Mouse (Mus musculus) limb, embryonic 13.5 days (tissue): Measurements from ENCODE around the gene Ccdc88b. TPM values are rescaled to one million over a fixed set of nuclear protein-coding genes. Genes with fewer than 3 reads are reported as not detected.
A peak's percentile ranks its signal among the peaks of the same experiment; 100 is the strongest.

Source experiments
- ATAC-seq: fragments of 200-750 bp; cut with Nextera tagmentation; 2 replicates; pipeline ENCODE4 v1.8.0; 2017; ENCODE audit warnings: low read depth, moderate number of reproducible peaks, moderate TSS enrichment; ENCODE audit not compliant: low FRiP score
- H3K27ac ChIP-seq: fragments of 300-500 bp; sonication (generic); 2 replicates; pipeline ENCODE4 v1.5.1; 2015; ENCODE audit warnings: inconsistent platforms, mild to moderate bottlenecking, moderate library complexity
- H3K27me3 ChIP-seq: fragments of 300-500 bp; sonication (generic); 2 replicates; pipeline ENCODE4 v1.6.1; 2015; ENCODE audit warnings: mild to moderate bottlenecking, inconsistent platforms
- H3K36me3 ChIP-seq: fragments of 300-500 bp; sonication (generic); 2 replicates; pipeline ENCODE4 v1.6.1; 2015; ENCODE audit warnings: inconsistent platforms, mild to moderate bottlenecking, moderate library complexity
- H3K4me1 ChIP-seq: fragments of 300-500 bp; sonication (generic); 2 replicates; pipeline ENCODE4 v1.6.1; 2015; ENCODE audit warnings: inconsistent platforms
- H3K4me2 ChIP-seq: fragments of 300-500 bp; sonication (generic); replicated peaks from 2 replicates; pipeline ENCODE4 v1.6.1; 2015; ENCODE audit warnings: inconsistent platforms, mild to moderate bottlenecking, moderate library complexity
- H3K4me3 ChIP-seq: fragments of 300-500 bp; sonication (generic); 2 replicates; pipeline ENCODE4 v1.5.1; 2015; ENCODE audit warnings: moderate library complexity, mild to moderate bottlenecking, inconsistent platforms
- H3K9ac ChIP-seq: fragments of 300-500 bp; sonication (generic); 2 replicates; pipeline ENCODE4 v1.6.1; 2015; ENCODE audit warnings: mild to moderate bottlenecking, inconsistent platforms
- H3K9me3 ChIP-seq: fragments of 300-500 bp; sonication (generic); 2 replicates; pipeline ENCODE4 v1.6.1; 2016; ENCODE audit warnings: inconsistent platforms
- WGBS: fragments of 180-500 bp; shearing (Covaris S2); methylation state at CpG from one replicate; pipeline ENCODE4 v1.1.7; 2015; 5-methylcytosine and 5-hydroxymethylcytosine counted together
- polyA plus RNA-seq: library from polyadenylated mRNA; unstranded; fragments of >200 nt; fragmentation: Nextera tagmentation; extraction: Ambion mirVana; gene quantifications from 2 replicates; pipeline ENCODE4 v1.2.1, GENCODE M21; 2015

Ccdc88b gene
- polyA plus RNA-seq, 1 experiment from 2014 or later = 1.2 TPM

GRCm38 (mm10) chr19:6875834-6876233 lies 17.8 kb upstream of the Ccdc88b start:
- Histone ChIP-seq H3K4me1 (0 out of 2 replicates have a peak, but pooled peaks cover 3% of the 10 kb centered on the region), H3K4me2 (no peak overlapping the region), H3K27ac (no peak overlapping the region), H3K4me3 (no peak overlapping the region), H3K9me3 (peaks cover 8% of the 10 kb centered on the region; the same call in 1 of the 2 replicates), H3K9ac (no peak overlapping the region), H3K36me3 (no peaks in the 10 kb centered on the region), H3K27me3 (no peaks in the 10 kb centered on the region)
- no peak for ATAC-seq
- WGBS = 86% methylated on average over 6 of the region's 6 CpGs

DNA sequence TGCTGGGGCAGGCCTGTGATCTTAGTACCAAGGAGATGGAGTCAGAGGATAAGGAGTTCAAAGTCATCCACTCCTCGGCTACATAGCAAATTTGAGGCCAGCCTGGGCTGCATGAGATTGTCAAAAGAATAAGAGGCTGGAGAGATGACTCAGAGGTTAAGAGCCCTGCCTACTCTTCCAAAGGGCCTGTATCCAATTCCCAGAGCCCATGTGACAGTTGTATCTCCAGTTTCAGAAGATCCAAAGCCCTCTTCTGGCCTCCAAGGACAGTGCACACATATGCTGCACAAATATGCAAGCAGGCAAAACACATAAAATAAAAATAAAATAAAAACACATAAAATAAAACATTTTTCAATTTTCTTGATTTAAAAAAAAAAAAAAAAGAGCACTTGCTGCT lies 16.2 kb upstream of the Ccdc88b start:
- peaks cover 10% of the 10 kb centered on the region for H3K4me1 ChIP-seq
- H3K4me3 ChIP-seq = no peak overlapping the region
- no peaks in the 10 kb centered on the region for H3K36me3 ChIP-seq
- H3K4me2 ChIP-seq = no peak overlapping the region
- ATAC-seq = no peak
- H3K9me3 ChIP-seq = no peaks in the 10 kb centered on the region
- 78% methylated on average over 1 of the region's 1 CpGs for WGBS
- H3K27me3 ChIP-seq = no peaks in the 10 kb centered on the region
- no peak overlapping the region for H3K27ac ChIP-seq
- H3K9ac ChIP-seq = no peak overlapping the region

DNA sequence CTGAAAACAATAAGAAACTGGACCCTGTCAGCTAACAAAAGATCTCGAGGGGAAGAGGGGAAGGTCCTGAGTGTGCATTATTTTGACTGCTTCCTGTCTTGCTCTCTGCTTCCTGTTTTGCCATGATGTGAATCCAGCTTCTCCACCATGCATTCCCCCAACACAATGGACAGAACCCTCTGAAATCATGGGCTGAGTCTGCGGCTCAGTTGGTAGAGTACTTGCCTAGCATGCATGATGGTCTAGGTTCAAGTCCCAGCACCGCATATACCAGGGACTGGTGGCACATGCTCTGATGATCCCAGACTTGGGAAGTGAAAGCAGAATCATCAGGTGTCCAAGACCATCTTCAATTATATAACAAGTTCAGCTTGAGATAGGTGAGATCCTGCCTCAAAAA lies 14.7 kb upstream of the Ccdc88b start:
- peaks cover 12% of the 10 kb centered on the region for H3K4me1 ChIP-seq
- H3K36me3 ChIP-seq = no peaks in the 10 kb centered on the region
- no peak overlapping the region for H3K4me2 ChIP-seq
- H3K27me3 ChIP-seq = no peaks in the 10 kb centered on the region
- no peaks in the 10 kb centered on the region for H3K9me3 ChIP-seq
- no peak overlapping the region for H3K4me3 ChIP-seq
- no peak overlapping the region for H3K27ac ChIP-seq
- WGBS = 77% methylated on average over 3 of the region's 3 CpGs
- no peak overlapping the region for H3K9ac ChIP-seq
- no peak for ATAC-seq

DNA sequence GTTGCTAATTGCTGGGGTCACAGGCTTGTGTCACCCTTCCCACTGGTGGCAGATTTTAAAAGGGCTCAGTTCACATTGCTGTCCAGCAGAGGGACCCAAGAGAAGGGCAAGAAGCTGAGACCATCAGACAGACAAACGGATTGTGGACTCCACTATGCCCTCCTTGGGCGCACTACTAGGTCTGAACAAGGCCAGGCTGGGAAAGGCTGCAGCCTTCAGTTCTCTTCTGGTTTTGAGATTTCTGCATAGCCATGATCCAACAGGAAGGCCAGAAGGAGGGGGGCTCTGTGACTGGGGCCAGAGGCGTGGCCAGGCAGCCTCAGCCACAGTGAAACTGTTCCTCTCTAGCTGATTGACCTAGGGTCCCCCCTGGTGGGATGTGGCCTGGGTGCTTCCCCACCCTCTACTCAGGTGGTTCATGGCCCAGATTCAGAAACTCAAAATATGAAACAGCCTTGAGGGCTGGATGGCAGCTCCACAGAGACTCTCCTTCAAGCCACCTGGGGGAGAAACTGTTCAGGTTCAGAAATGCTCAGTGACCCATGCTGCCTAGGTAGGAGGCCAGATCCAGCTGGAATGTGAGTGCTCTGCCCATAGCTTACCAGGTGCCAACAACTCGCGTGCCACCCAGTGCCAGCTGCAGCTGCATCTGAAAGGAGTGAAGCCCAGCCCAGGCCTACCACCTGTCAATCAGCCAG lies 13.7 kb upstream of the Ccdc88b start:
- Histone ChIP-seq H3K36me3 (no peaks in the 10 kb centered on the region), H3K9ac (no peak overlapping the region), H3K27ac (no peak overlapping the region), H3K4me1 (peaks cover 12% of the 10 kb centered on the region), H3K27me3 (no peaks in the 10 kb centered on the region), H3K9me3 (no peaks in the 10 kb centered on the region), H3K4me2 (no peak overlapping the region), H3K4me3 (no peak overlapping the region)
- 72% methylated on average over 5 of the region's 5 CpGs for WGBS
- no peak for ATAC-seq

DNA sequence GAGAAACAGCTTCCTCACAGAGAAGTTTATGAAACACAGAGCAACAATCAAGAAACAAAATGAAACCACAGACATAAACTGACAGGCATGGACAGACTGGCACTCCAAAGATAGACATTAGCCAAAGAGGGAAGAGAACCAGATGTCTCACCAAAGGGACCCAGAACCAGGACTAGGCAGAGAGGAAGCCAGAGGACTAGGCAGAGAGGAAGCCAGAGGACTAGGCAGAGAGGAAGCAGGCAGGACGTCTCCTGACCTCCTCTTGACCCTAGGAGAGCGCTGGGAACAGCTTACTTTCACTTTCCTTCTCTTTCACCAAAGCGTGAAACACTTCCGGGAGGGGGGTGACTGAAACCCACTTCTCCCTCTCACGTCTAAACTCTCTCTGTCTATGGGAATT lies 11.3 kb upstream of the Ccdc88b start:
- Histone ChIP-seq H3K4me3 (peak overlapping the region; percentile 13), H3K27ac (no peak overlapping the region), H3K9me3 (no peaks in the 10 kb centered on the region), H3K27me3 (no peaks in the 10 kb centered on the region), H3K9ac (0 out of 2 replicates have a peak overlapping the region, but pooled peaks have one; percentile 26), H3K4me1 (peaks cover 12% of the 10 kb centered on the region), H3K36me3 (no peaks in the 10 kb centered on the region), H3K4me2 (peak overlapping the region; percentile 46)
- no peak for ATAC-seq
- WGBS = under 1% methylated on average over 5 of the region's 5 CpGs

DNA sequence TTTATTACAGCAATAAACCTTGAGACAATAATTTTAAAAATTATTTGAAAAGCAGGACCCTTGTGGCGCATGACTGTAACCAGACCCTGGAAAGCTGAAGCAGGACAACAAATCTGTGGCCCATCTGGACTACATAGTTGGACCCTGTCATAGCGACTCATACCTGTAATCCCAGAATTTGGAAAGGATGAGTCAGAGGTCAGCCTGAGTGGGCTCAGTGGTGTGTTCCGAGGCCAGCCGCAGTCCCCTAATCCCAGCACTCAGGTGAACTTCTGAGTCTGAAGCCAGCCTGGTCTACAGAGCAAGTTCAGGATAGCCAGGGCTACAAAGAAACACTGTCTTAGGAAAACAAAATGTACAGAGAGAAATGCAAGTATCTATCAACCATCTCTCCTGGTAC lies 3.4 kb upstream of the Ccdc88b start:
- H3K4me3 ChIP-seq = no peak overlapping the region
- H3K36me3 ChIP-seq = no peaks in the 10 kb centered on the region
- peaks cover under 1% of the 10 kb centered on the region; the same call in 1 of the 2 replicates for H3K27me3 ChIP-seq
- no peaks in the 10 kb centered on the region for H3K9me3 ChIP-seq
- 83% methylated on average over 4 of the region's 4 CpGs for WGBS
- no peak overlapping the region for H3K4me2 ChIP-seq
- ATAC-seq = no peak
- no peak overlapping the region for H3K27ac ChIP-seq
- H3K9ac ChIP-seq = no peak overlapping the region
- 0 out of 2 replicates have a peak, but pooled peaks cover under 1% of the 10 kb centered on the region for H3K4me1 ChIP-seq

- no peaks in the 10 kb centered on the region for H3K36me3 ChIP-seq
- no peak overlapping the region for H3K9ac ChIP-seq
- H3K27me3 ChIP-seq = peaks cover 8% of the 10 kb centered on the region
- 77% methylated on average over 6 of the region's 6 CpGs for WGBS
- H3K4me2 ChIP-seq = no peak overlapping the region
- H3K4me3 ChIP-seq = no peak overlapping the region
- H3K27ac ChIP-seq = no peak overlapping the region
- ATAC-seq = no peak
- no peaks in the 10 kb centered on the region for H3K9me3 ChIP-seq
- H3K4me1 ChIP-seq = peaks cover 5% of the 10 kb centered on the region
These were observed 2.7 kb upstream of the Ccdc88b start for GRCm38 (mm10) chr19:6860706-6861105.

DNA sequence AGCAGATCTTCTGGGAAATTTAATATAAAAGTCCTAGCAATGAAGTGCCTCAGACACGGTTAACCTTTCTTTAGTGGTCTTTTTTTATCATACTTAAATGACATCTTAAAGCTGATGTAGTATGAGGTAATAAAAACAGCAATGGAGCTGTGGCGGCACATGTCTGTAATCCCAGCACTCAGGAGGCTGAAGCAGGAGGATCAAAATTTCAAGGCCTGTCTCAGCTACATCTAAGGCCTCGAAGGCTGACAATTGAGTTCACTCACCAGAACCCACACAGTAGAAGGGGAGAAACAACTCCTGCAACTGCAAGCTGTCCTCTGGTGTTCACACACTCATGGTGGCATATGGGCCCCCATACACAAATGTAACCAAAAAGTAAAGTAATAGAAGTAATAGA lies 2.0 kb upstream of the Ccdc88b start:
- Histone ChIP-seq H3K4me1 (peaks cover 12% of the 10 kb centered on the region), H3K9me3 (no peaks in the 10 kb centered on the region), H3K36me3 (no peaks in the 10 kb centered on the region), H3K27me3 (peaks cover 15% of the 10 kb centered on the region), H3K4me2 (no peak overlapping the region), H3K27ac (no peak overlapping the region), H3K9ac (no peak overlapping the region), H3K4me3 (no peak overlapping the region)
- WGBS = 80% methylated on average over 3 of the region's 3 CpGs
- no peak for ATAC-seq

GRCm38 (mm10) chr19:6859032-6859651 lies 1.1 kb upstream of the Ccdc88b start:
- Histone ChIP-seq H3K4me1 (peaks cover 13% of the 10 kb centered on the region), H3K9me3 (no peaks in the 10 kb centered on the region), H3K27me3 (peaks cover 23% of the 10 kb centered on the region), H3K4me3 (no peak overlapping the region), H3K27ac (no peak overlapping the region), H3K9ac (peak overlapping the region; percentile 8; the same call in 1 of the 2 replicates), H3K4me2 (no peak overlapping the region), H3K36me3 (no peaks in the 10 kb centered on the region)
- ATAC-seq = no peak
- 74% methylated on average over 2 of the region's 2 CpGs for WGBS

DNA sequence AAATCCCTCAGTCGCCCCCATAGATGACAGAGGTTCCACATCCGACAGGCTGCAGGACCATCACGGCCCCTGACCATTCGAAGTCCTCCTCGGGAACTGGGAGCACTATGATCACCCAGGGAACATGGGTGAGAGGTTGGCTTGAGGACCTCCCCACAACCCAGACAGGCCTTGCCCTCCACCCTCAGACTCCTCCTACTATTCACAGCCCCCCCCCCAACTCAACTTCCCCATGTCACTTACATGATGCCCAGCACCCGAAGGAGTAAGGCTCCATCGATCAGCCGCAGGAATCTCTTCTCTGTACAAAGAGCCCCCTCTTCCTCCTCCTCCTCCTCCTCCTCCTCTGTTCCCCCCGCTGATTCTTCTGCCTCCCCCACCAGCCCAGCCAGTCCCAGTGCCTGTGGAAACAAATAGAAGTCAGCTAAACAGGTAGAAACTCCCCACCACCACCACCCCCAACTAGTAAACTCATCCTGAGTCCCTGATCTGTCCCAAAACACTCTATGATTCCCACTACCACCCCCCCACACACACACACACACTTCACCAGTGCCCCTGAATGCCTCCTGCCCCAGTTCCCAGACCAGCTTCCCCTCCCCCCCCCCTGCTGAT lies 513 bp downstream of the Ccdc88b start:
- ATAC-seq = no peak
- Histone ChIP-seq H3K27ac (no peak overlapping the region), H3K9ac (no peak overlapping the region), H3K4me3 (no peak overlapping the region), H3K36me3 (no peaks in the 10 kb centered on the region), H3K4me2 (no peak overlapping the region), H3K9me3 (no peaks in the 10 kb centered on the region), H3K4me1 (peaks cover 20% of the 10 kb centered on the region), H3K27me3 (peaks cover 31% of the 10 kb centered on the region)
- WGBS = 74% methylated on average over 9 of the region's 9 CpGs

DNA sequence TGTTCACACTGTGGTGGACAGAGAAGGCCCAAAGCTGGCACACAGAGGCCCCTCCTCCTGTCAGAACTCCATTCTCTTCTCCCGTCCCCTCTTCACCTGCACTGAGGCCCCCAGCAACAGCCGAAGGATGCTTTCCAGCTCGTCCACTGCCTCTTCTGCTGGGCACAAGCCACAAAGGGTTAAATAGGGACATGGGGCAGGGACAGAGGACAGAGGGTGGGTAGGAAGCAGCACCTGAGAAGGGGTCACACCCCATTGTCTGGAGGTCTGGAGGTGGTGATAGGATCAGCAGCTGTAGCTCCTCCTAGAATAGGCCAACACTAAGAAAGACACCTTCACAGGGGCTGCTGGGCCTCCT lies 1.0 kb downstream of the Ccdc88b start:
- Histone ChIP-seq H3K9ac (no peak overlapping the region), H3K27ac (no peak overlapping the region), H3K4me3 (no peak overlapping the region), H3K36me3 (no peaks in the 10 kb centered on the region), H3K27me3 (peaks cover 31% of the 10 kb centered on the region), H3K4me2 (no peak overlapping the region), H3K9me3 (no peaks in the 10 kb centered on the region), H3K4me1 (peaks cover 22% of the 10 kb centered on the region)
- no peak for ATAC-seq
- WGBS = 64% methylated on average over 3 of the region's 3 CpGs

DNA sequence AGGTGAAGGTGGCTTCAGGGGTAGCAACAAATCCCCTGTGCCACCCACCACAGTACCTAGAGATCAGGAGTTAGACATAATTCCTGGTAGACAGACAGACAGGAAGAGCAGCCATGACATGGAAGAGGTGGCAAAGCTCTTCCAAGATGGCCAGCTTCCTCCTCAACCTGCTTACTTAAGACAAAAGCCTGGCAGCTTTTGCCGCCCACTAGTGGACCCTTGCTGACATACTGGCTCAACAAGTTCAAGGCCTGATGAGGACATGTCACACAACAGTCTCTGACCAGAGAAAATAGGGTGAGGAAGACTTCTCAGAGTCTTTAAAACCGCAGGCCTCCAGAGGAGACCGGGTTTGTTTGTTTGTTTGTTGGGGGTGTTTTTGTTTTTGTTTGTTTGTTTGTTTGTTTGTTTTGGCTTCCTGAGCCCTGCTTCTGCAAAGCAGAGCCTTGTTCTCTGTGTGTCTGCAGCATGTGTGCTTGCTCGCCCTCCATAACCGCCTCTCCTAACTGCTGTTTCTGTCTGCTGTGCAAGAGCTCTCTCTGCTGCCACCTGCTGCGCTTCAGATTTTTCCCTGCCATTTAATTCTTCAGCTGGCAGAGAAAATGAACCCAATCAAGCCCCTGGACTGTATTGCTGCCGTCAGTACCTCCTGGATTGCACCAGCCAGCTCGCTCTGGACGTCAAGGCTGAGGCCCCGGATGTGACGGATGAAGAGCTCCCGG lies 1.6 kb downstream of the Ccdc88b start:
- WGBS = 46% methylated on average over 12 of the region's 12 CpGs
- ATAC-seq = no peak
- no peak overlapping the region for H3K27ac ChIP-seq
- no peaks in the 10 kb centered on the region for H3K36me3 ChIP-seq
- H3K9ac ChIP-seq = no peak overlapping the region
- no peaks in the 10 kb centered on the region for H3K9me3 ChIP-seq
- peaks cover 35% of the 10 kb centered on the region for H3K27me3 ChIP-seq
- H3K4me2 ChIP-seq = no peak overlapping the region
- peaks cover 22% of the 10 kb centered on the region for H3K4me1 ChIP-seq
- H3K4me3 ChIP-seq = no peak overlapping the region
